Mouse (Mus musculus): Measurements from ENCODE around the gene Robo1. TPM values are rescaled to one million over a fixed set of nuclear protein-coding genes. Genes with fewer than 3 reads are reported as not detected.

The Robo1 gene
- total RNA-seq, 2 experiments from 2014 or later = 50.3 to 55.6 TPM

GRCm38 (mm10) chr16:72563196-72563963 is 255.3 kb downstream of the Robo1 start:
- no peak for TF ChIP-seq CTCF (IDR thresholded peaks at IDR 0.05)
- DNase-seq (ENCODE audit: extremely low spot score in 1 of 2, low spot score in 2 of 2) = no peak
- H3K27ac ChIP-seq = no peak overlapping the region
- no peak overlapping the region for H3K4me3 ChIP-seq
- intact Hi-C loops (cut with DNase I) = no loop called here

GRCm38 (mm10) chr16:72575171-72575570 is 267.1 kb downstream of the Robo1 start:
- no peak for TF ChIP-seq CTCF (IDR thresholded peaks at IDR 0.05)
- no peak overlapping the region for H3K4me3 ChIP-seq
- DNase-seq (ENCODE audit: extremely low spot score in 1 of 2, low spot score in 2 of 2) = no peak
- intact Hi-C loops (cut with DNase I) = no loop called here
- no peak overlapping the region for H3K27ac ChIP-seq

GRCm38 (mm10) chr16:72576956-72577355 is 268.9 kb downstream of the Robo1 start:
- Histone ChIP-seq H3K4me3 (no peak overlapping the region), H3K27ac (no peak overlapping the region)
- DNase-seq (ENCODE audit: extremely low spot score in 1 of 2, low spot score in 2 of 2) = no peak
- intact Hi-C loops (cut with DNase I) = no loop called here
- TF ChIP-seq CTCF (IDR thresholded peaks at IDR 0.05) = no peak

- Histone ChIP-seq H3K27ac (no peak overlapping the region), H3K4me3 (no peak overlapping the region)
- DNase-seq (ENCODE audit: extremely low spot score in 1 of 2, low spot score in 2 of 2) = no peak
- no peak for TF ChIP-seq CTCF (IDR thresholded peaks at IDR 0.05)
- intact Hi-C loops (cut with DNase I) = loop anchor here (5.0 kb wide), 1 partner anchor 227 kb away; no protein-coding TSS in a partner anchor
Measured at GRCm38 (mm10) chr16:72584454-72585159, 276.5 kb downstream of the Robo1 start.

- H3K4me3 ChIP-seq = no peak overlapping the region
- intact Hi-C loops (cut with DNase I) = loop anchor here (5.0 kb wide), 1 partner anchor 228 kb away; no protein-coding TSS in a partner anchor
- H3K27ac ChIP-seq = no peak overlapping the region
- DNase-seq (ENCODE audit: extremely low spot score in 1 of 2, low spot score in 2 of 2) = no peak
- no peak for TF ChIP-seq CTCF (IDR thresholded peaks at IDR 0.05)
Measured at GRCm38 (mm10) chr16:72585160-72585813, 277.2 kb downstream of the Robo1 start.

GRCm38 (mm10) chr16:72587376-72588072 is 279.4 kb downstream of the Robo1 start:
- Histone ChIP-seq H3K4me3 (no peak overlapping the region), H3K27ac (no peak overlapping the region)
- no peak for TF ChIP-seq CTCF (IDR thresholded peaks at IDR 0.05)
- DNase-seq (ENCODE audit: extremely low spot score in 1 of 2, low spot score in 2 of 2) = no peak
- intact Hi-C loops (cut with DNase I) = loop anchor here (5.0 kb wide), 1 partner anchor 230 kb away; no protein-coding TSS in a partner anchor

- no peak overlapping the region for H3K27ac ChIP-seq
- no peak overlapping the region for H3K4me3 ChIP-seq
- intact Hi-C loops (cut with DNase I) = loop anchor here (10.0 kb wide), 2 partner anchors 99 to 389 kb away; no protein-coding TSS in a partner anchor
- no peak for TF ChIP-seq CTCF (IDR thresholded peaks at IDR 0.05)
- DNase-seq (ENCODE audit: extremely low spot score in 1 of 2, low spot score in 2 of 2) = no peak
Measured at GRCm38 (mm10) chr16:72603487-72604206, 295.5 kb downstream of the Robo1 start.

GRCm38 (mm10) chr16:72605066-72605465 is 297.0 kb downstream of the Robo1 start:
- DNase-seq (ENCODE audit: extremely low spot score in 1 of 2, low spot score in 2 of 2) = peak; percentile 71 to 77
- intact Hi-C loops (cut with DNase I) = loop anchor here (10.0 kb wide), 2 partner anchors 100 to 390 kb away; no protein-coding TSS in a partner anchor
- peak; percentile 86 for TF ChIP-seq CTCF (IDR thresholded peaks at IDR 0.05)
- H3K4me3 ChIP-seq = no peak overlapping the region
- H3K27ac ChIP-seq = no peak overlapping the region

GRCm38 (mm10) chr16:72610661-72611112 is 302.6 kb downstream of the Robo1 start:
- DNase-seq (ENCODE audit: extremely low spot score in 1 of 2, low spot score in 2 of 2) = no peak
- TF ChIP-seq CTCF (IDR thresholded peaks at IDR 0.05) = no peak
- no peak overlapping the region for H3K27ac ChIP-seq
- intact Hi-C loops (cut with DNase I) = loop anchor here (10.0 kb wide), 1 partner anchor 364 kb away; no protein-coding TSS in a partner anchor
- H3K4me3 ChIP-seq = no peak overlapping the region

GRCm38 (mm10) chr16:72614898-72615297 is 306.8 kb downstream of the Robo1 start:
- Histone ChIP-seq H3K27ac (no peak overlapping the region), H3K4me3 (no peak overlapping the region)
- no peak for DNase-seq (ENCODE audit: extremely low spot score in 1 of 2, low spot score in 2 of 2)
- intact Hi-C loops (cut with DNase I) = loop anchor here (10.0 kb wide), 1 partner anchor 360 kb away; no protein-coding TSS in a partner anchor
- peak; percentile 69 for TF ChIP-seq CTCF (IDR thresholded peaks at IDR 0.05)

Data from left cerebral cortex, adult 2 months (tissue).